Mouse (Mus musculus) cortical plate, adult 2 months (tissue): ENCODE results near the gene Prkaa2.
"Not testable (repeated sequence)": the region's sequence is repeated elsewhere in the genome, so short reads cannot be mapped to it uniquely, and the experiment has no call there.

Experiments used
- CTCF ChIP-seq: fragments of 200-500 bp; IDR thresholded peaks from 2 replicates; pipeline ENCODE4 v1.5.1; 2011; ENCODE audit warnings: mild to moderate bottlenecking, control low read depth, low read length; ENCODE audit not compliant: insufficient read depth; ENCODE audit errors: extremely low read depth
- POLR2A ChIP-seq: fragments of 200-500 bp; IDR thresholded peaks from 2 replicates; pipeline ENCODE4 v1.6.1; 2011; ENCODE audit warnings: mild to moderate bottlenecking, low read length, control low read depth; ENCODE audit not compliant: insufficient read depth; ENCODE audit errors: extremely low read depth

GRCm38 (mm10) chr4:105004649-105005048 lies 105.0 kb downstream of the Prkaa2 start:
- 0 out of 2 replicates have a peak, but pooled peaks have one; percentile 6 for TF ChIP-seq CTCF
- not testable (repeated sequence) for TF ChIP-seq POLR2A
